Mouse (Mus musculus) MEL (cell line): ENCODE data around the gene Lrrc26. TPM values are rescaled to one million over a fixed set of nuclear protein-coding genes. Genes with fewer than 3 reads are reported as not detected.
A peak's percentile ranks its signal among the peaks of the same experiment; 100 is the strongest.

Source experiments
- DNase-seq: peaks from one replicate; pipeline ENCODE4 v3.0.0; 2011; ENCODE audit warnings: low read depth, low spot score
- H3K27ac ChIP-seq: 2 replicates; pipeline ENCODE4 v1.5.1; 2012; ENCODE audit warnings: low read depth, mild to moderate bottlenecking, control low read depth, low read length, moderate library complexity; ENCODE audit not compliant: control insufficient read depth
- H3K27me3 ChIP-seq, 2 experiments: fragments of 150-350 bp in 1 of 2; sonication (generic) in 1 of 2; 2 replicates each; pipeline ENCODE4 v1.6.1; 2012; ENCODE audit warnings: low read length in 2 of 2, mild to moderate bottlenecking in 2 of 2, improper control_type of control experiment in 1 of 2, moderate library complexity in 1 of 2; ENCODE audit not compliant: insufficient read depth in 2 of 2, control insufficient read depth in 1 of 2
- H3K36me3 ChIP-seq, 2 experiments: 2 replicates each; pipeline ENCODE4 v1.6.1; 2012 to 2014; ENCODE audit warnings: low read length in 2 of 2, improper control_type of control experiment in 1 of 2, inconsistent platforms in 1 of 2, mild to moderate bottlenecking in 1 of 2; ENCODE audit not compliant: insufficient read depth in 2 of 2, control insufficient read depth in 1 of 2
- H3K4me1 ChIP-seq, 2 experiments: fragments of 150-350 bp in 1 of 2; sonication (generic) in 1 of 2; 2 replicates each; pipeline ENCODE4 v1.6.1; 2012; ENCODE audit warnings: low read length in 2 of 2, improper control_type of control experiment in 1 of 2, mild to moderate bottlenecking in 1 of 2; ENCODE audit not compliant: insufficient read depth in 2 of 2, control insufficient read depth in 1 of 2
- H3K4me3 ChIP-seq, 2 experiments: fragments of 150-350 bp in 1 of 2; sonication (generic) in 1 of 2; 2 replicates each; pipeline ENCODE4 v1.5.1; 2012; ENCODE audit warnings: low read depth in 2 of 2, low read length in 2 of 2, mild to moderate bottlenecking in 2 of 2, moderate library complexity in 2 of 2, control low read depth in 1 of 2, improper control_type of control experiment in 1 of 2; ENCODE audit not compliant: control insufficient read depth in 1 of 2, insufficient read depth in 1 of 2
- H3K79me2 ChIP-seq: 2 replicates; pipeline ENCODE4 v1.6.1; 2012; ENCODE audit warnings: mild to moderate bottlenecking, low read length, moderate library complexity; ENCODE audit not compliant: control insufficient read depth, poor library complexity, insufficient read depth
- H3K9ac ChIP-seq: 2 replicates; pipeline ENCODE4 v1.6.1; 2012; ENCODE audit warnings: low read depth, mild to moderate bottlenecking, control low read depth, low read length, moderate library complexity; ENCODE audit not compliant: control insufficient read depth, poor library complexity, severe bottlenecking
- H3K9me3 ChIP-seq: fragments of 150-350 bp; sonication (generic); replicated peaks from 2 replicates; pipeline ENCODE4 v1.6.1; 2012; ENCODE audit warnings: mild to moderate bottlenecking, low read length, improper control_type of control experiment, moderate library complexity; ENCODE audit not compliant: insufficient read depth
- CHD1 ChIP-seq: IDR thresholded peaks from 2 replicates; pipeline ENCODE4 v1.6.1; 2012; ENCODE audit warnings: low read depth, mild to moderate bottlenecking, inconsistent platforms, low read length, improper control_type of control experiment
- E2F4 ChIP-seq: IDR thresholded peaks from 2 replicates; pipeline ENCODE4 v1.6.1; 2011; ENCODE audit warnings: low read depth, low read length, improper control_type of control experiment, borderline replicate concordance
- EP300 ChIP-seq, 2 experiments: IDR thresholded peaks; 2 replicates each; pipeline ENCODE4 v1.6.1; 2011; ENCODE audit warnings: improper control_type of control experiment in 2 of 2, low read length in 2 of 2, low read depth in 1 of 2, mild to moderate bottlenecking in 1 of 2
- ETS1 ChIP-seq: IDR thresholded peaks from 2 replicates; pipeline ENCODE4 v1.6.1; 2012; ENCODE audit warnings: low read depth, mild to moderate bottlenecking, inconsistent platforms, low read length, improper control_type of control experiment, moderate library complexity
- GABPA ChIP-seq: IDR thresholded peaks from 2 replicates; pipeline ENCODE4 v1.6.1; 2012; ENCODE audit warnings: low read depth, mild to moderate bottlenecking, inconsistent platforms, low read length, improper control_type of control experiment, moderate library complexity
- GATA1 ChIP-seq: IDR thresholded peaks from 2 replicates; pipeline ENCODE4 v1.6.1; 2011; ENCODE audit warnings: low read depth, low read length, improper control_type of control experiment
- HCFC1 ChIP-seq: IDR thresholded peaks from 2 replicates; pipeline ENCODE4 v1.6.1; 2012; ENCODE audit warnings: low read depth, mild to moderate bottlenecking, inconsistent platforms, low read length, improper control_type of control experiment, moderate library complexity
- JUND ChIP-seq: IDR thresholded peaks from 2 replicates; pipeline ENCODE4 v1.6.1; 2011; ENCODE audit warnings: low read depth, mild to moderate bottlenecking, improper control_type of control experiment, low read length
- KAT2A ChIP-seq: conservative IDR thresholded peaks from 2 replicates; pipeline ENCODE4 v1.6.1; 2012; ENCODE audit warnings: low read depth, low read length, improper control_type of control experiment, inconsistent platforms
- MAFK ChIP-seq: IDR thresholded peaks from 2 replicates; pipeline ENCODE4 v1.6.1; 2011; ENCODE audit warnings: low read depth, mild to moderate bottlenecking, low read length, improper control_type of control experiment, borderline replicate concordance
- MAX ChIP-seq: IDR thresholded peaks from 2 replicates; pipeline ENCODE4 v1.6.1; 2011; ENCODE audit warnings: low read length, improper control_type of control experiment
- MAZ ChIP-seq: IDR thresholded peaks from 2 replicates; pipeline ENCODE4 v1.6.1; 2012; ENCODE audit warnings: low read depth, mild to moderate bottlenecking, inconsistent platforms, low read length, improper control_type of control experiment
- MEF2A ChIP-seq: IDR thresholded peaks from 2 replicates; pipeline ENCODE4 v1.6.1; 2014; ENCODE audit warnings: low read depth, mild to moderate bottlenecking, inconsistent platforms, low read length, improper control_type of control experiment; ENCODE audit not compliant: poor library complexity, insufficient replicate concordance, severe bottlenecking; ENCODE audit errors: extremely low read depth
- MYB ChIP-seq: IDR thresholded peaks from 2 replicates; pipeline ENCODE4 v1.6.1; 2011; ENCODE audit warnings: mild to moderate bottlenecking, low read depth, low read length, improper control_type of control experiment
- MYC ChIP-seq: IDR thresholded peaks from 2 replicates; pipeline ENCODE4 v1.6.1; 2011; ENCODE audit warnings: low read depth, mild to moderate bottlenecking, low read length, improper control_type of control experiment, moderate library complexity
- POLR2AphosphoS5 ChIP-seq: IDR thresholded peaks from 2 replicates; pipeline ENCODE4 v1.6.1; 2012; ENCODE audit warnings: low read depth, borderline replicate concordance, mild to moderate bottlenecking, inconsistent platforms, low read length, moderate library complexity, mixed read lengths
- RAD21 ChIP-seq: IDR thresholded peaks from 2 replicates; pipeline ENCODE4 v1.6.1; 2011; ENCODE audit warnings: mild to moderate bottlenecking, low read depth, low read length, improper control_type of control experiment
- RCOR1 ChIP-seq: IDR thresholded peaks from 2 replicates; pipeline ENCODE4 v1.6.1; 2012; ENCODE audit warnings: low read depth, mild to moderate bottlenecking, inconsistent platforms, low read length, improper control_type of control experiment
- SMC3 ChIP-seq: IDR thresholded peaks from 2 replicates; pipeline ENCODE4 v1.6.1; 2011; ENCODE audit warnings: low read depth, low read length, improper control_type of control experiment
- TAL1 ChIP-seq: IDR thresholded peaks from 2 replicates; pipeline ENCODE4 v1.6.1; 2012; ENCODE audit warnings: mild to moderate bottlenecking, inconsistent platforms, low read length, moderate library complexity, mixed read lengths
- TBP ChIP-seq: IDR thresholded peaks from 2 replicates; pipeline ENCODE4 v1.8.0; 2011; ENCODE audit warnings: low read depth, low read length, improper control_type of control experiment
- USF1 ChIP-seq: IDR thresholded peaks from 2 replicates; pipeline ENCODE4 v1.6.1; 2014; ENCODE audit warnings: low read depth, mild to moderate bottlenecking, inconsistent platforms, low read length, improper control_type of control experiment, moderate library complexity
- USF2 ChIP-seq, 2 experiments: IDR thresholded peaks; 2 replicates each; pipeline ENCODE4 v1.6.1; 2011 to 2012; ENCODE audit warnings: improper control_type of control experiment in 2 of 2, low read length in 2 of 2, borderline replicate concordance in 1 of 2, inconsistent platforms in 1 of 2, low read depth in 1 of 2, mild to moderate bottlenecking in 1 of 2; ENCODE audit not compliant: insufficient read depth in 1 of 2
- ZMIZ1 ChIP-seq: IDR thresholded peaks from 2 replicates; pipeline ENCODE4 v1.6.1; 2012; ENCODE audit warnings: low read depth, mild to moderate bottlenecking, inconsistent platforms, low read length, improper control_type of control experiment, moderate library complexity
- polyA plus RNA-seq, 2 experiments: library from polyadenylated mRNA; stranded (reverse) in 1 of 2; unstranded in 1 of 2; fragments of >175 nt in 1 of 2; fragments of >200 nt in 1 of 2; gene quantifications; 2 replicates each; pipeline versions ENCODE4 v1.2.1 to v1.2.4; 2012; ENCODE audit warnings: low replicate concordance in 2 of 2, low read depth in 1 of 2; ENCODE audit not compliant: insufficient read length in 2 of 2, insufficient read depth in 1 of 2, missing spikeins in 1 of 2
- total RNA-seq: library from RNA; depleted of rRNA; stranded (reverse); fragments of 300-350 nt; gene quantifications from 2 replicates; pipeline ENCODE4 v1.2.3, GENCODE M21; 2012

Gene Lrrc26
- total and polyA plus RNA-seq, 3 experiments: not detected

DNA sequence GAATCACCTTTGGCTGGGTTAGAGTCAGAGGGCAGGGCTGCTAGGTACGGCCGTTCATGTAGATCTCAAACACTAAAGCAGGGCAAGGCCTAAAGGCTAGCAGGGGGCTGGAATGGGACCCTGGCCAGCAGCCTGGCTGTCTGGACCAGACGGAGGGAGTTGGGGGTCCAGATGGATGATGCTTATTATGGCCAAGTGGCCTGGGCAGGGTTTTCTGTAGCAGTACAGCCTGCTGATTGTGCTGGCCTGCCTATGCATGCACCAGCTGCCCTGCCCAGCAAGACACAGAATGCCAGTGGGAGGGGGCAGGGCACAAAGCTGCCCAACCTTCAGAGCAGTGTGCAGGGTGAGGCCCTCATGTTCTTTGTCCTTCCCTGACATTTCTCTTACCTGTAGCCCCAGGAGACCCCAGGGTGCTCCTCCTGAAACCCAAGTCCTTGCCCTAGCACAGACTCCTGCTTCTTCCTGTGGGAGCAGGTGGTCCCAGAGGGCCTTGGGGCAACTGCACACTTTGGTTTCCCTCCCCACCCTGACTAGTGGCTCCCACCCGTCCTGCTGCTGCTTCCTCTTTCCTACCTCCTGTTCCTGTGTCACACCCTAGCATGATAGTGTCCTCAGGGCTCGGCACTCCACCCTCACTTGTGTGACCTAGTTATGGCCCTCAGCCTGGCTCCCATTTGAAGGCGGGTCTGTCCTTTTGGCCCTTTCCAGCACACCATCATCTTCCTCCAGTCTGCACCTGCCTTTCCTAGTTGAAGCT, 23.6 kb upstream of the Lrrc26 start (continued):
- TF ChIP-seq HCFC1 (peak; percentile 79), GABPA (no peak), EP300 (IDR thresholded peaks at IDR 0.05; ENCODE audit: low read depth in 1 of 2, low read length in 2 of 2) (peak; percentile 23 to 35; a peak in 2 of 4 replicates), RCOR1 (no peak), ETS1 (peak; percentile 68), MAFK (no peak), RAD21 (no peak), KAT2A (no peak), E2F4 (no peak), MYC (peak; percentile 83)

DNA sequence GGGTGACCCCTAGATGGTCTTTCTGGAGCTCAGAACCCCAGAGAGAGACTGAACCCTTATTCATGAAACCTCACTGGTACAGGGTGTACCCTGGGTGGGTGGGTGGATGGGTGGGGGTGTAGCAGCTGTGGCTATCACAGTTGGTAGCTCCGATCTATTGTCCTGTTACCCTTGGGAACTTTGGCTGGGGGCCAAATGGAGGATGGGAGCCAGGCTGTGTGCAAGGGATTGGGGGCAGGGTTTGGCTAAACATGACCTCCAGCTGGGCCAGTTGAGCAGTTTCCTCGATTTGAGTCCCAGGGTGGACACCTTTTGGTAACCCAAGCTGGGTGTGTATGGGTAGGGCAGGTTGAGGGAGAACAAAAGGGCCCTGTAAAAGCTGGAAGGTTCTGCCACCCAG, 23.0 kb upstream of the Lrrc26 start:
- peak overlapping the region; percentile 46 to 63 for H3K4me3 ChIP-seq
- H3K27me3 ChIP-seq: no peaks in the 10 kb centered on the region
- H3K9me3 ChIP-seq: no peaks in the 10 kb centered on the region
- peak; percentile 28 for DNase-seq
- peaks cover 10 to 53% of the 10 kb centered on the region in 2 experiments for H3K4me1 ChIP-seq
- H3K79me2 ChIP-seq: peaks cover 66% of the 10 kb centered on the region
- peaks cover 0 to 41% of the 10 kb centered on the region in 2 experiments; a peak in 3 of 4 replicates for H3K36me3 ChIP-seq
- peak overlapping the region; percentile 66 for H3K9ac ChIP-seq
- TF ChIP-seq USF1 (no peak), POLR2AphosphoS5 (no peak), RCOR1 (no peak), GATA1 (no peak), ZMIZ1 (no peak), RAD21 (no peak), USF2 (IDR thresholded peaks at IDR 0.05; ENCODE audit: borderline replicate concordance in 1 of 2, insufficient read depth in 1 of 2, low read depth in 1 of 2, low read length in 2 of 2) (no peak), MYB (no peak), GABPA (no peak), MAZ (no peak), MAFK (no peak), JUND (no peak), HCFC1 (no peak), MEF2A (no peak), SMC3 (no peak), MAX (no peak), CHD1 (no peak), TAL1 (no peak), TBP (no peak)
- H3K27ac ChIP-seq: peak overlapping the region; percentile 70
